Mouse (Mus musculus): ENCODE data around the gene Hist1h2bk.
A peak's percentile ranks its signal among the peaks of the same experiment; 100 is the strongest.
"Not testable (repeated sequence)": the region's sequence is repeated elsewhere in the genome, so short reads cannot be mapped to it uniquely, and the experiment has no call there.

Gene Hist1h2bk

DNA sequence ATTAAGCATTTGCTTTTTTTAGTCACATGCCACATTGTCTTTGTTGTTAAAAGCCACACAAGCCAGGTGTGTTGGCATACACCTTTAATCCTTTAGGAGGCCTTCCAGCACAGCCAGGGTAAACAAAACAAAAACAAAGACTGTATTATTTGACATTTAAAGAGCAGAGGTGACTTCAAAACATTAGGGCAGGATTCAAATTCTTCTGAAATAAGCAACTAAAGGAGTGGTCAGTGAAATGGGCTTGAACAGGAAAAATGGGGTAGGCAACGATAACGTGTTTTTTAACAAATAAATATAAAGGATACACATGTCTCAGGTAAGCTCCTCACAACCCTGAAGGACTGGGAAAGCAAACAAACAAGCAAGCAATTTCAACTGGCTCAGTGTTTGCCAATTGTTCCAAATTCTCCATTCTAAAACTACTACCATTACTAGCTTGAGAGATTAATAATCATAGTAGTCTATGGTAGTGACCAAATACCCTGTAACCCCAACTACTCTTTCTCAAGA lies 4.3 kb downstream of the Hist1h2bk start:
- DNase-seq (ENCODE audit: extremely low spot score, low read depth, low spot score) = no peak

DNA sequence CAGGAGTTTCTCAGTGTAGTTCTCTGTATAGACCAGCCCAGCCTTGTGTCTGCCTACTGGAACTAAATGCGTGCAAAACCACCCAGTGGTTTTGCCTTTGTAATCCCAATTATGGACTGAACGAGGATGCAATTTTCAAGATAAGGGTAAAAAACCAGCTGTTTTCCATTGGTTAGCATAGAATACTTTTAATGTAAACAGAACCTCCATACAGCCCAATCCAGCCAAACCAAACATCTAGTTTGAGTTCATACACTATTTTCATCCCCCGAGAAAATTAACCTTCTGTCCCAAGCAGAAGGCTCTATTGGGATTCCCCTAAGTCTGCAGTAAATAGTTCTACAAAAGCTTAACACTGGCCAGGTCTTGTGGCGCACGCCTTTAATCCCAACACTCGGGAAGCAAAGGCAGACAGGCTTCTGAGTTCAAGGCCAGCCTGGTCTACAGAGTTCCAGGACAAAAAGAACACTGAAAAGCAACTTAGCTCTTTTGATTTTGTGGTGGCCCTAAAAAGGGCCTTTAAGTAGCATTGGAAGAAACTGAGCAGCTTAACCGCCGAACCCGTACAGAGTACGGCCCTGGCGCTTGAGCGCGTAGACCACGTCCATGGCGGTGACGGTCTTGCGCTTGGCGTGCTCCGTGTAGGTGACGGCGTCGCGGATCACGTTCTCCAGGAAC lies 4.9 kb downstream of the Hist1h2bk start:
- no peak for DNase-seq (ENCODE audit: extremely low spot score, low read depth, low spot score)

DNA sequence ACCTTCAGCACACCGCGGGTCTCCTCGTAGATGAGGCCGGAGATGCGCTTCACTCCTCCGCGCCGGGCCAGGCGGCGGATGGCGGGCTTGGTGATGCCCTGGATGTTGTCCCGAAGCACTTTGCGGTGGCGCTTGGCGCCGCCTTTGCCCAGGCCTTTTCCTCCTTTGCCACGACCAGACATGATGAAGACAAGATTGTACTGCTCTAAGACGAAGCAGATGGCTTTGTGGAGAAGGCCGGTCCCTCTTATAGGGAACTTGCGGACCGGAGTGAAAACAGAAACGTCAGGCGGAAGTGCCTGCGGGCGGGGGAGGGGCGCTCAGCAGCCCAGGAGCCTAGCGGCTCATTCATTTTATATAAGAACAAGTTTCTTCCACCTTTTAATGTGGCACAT lies 5.5 kb downstream of the Hist1h2bk start, which contains the start of gene Hist1h4i:
Hist1h4i (minus strand) TSS at position 221 of the 395 bp plus-strand sequence.
- peak; percentile 91 for DNase-seq (ENCODE audit: extremely low spot score, low read depth, low spot score)

- DNase-seq (ENCODE audit: extremely low spot score, low read depth, low spot score) = no peak
Observed at GRCm38 (mm10) chr13:22041651-22042567, 6.2 kb downstream of the Hist1h2bk start.

DNA sequence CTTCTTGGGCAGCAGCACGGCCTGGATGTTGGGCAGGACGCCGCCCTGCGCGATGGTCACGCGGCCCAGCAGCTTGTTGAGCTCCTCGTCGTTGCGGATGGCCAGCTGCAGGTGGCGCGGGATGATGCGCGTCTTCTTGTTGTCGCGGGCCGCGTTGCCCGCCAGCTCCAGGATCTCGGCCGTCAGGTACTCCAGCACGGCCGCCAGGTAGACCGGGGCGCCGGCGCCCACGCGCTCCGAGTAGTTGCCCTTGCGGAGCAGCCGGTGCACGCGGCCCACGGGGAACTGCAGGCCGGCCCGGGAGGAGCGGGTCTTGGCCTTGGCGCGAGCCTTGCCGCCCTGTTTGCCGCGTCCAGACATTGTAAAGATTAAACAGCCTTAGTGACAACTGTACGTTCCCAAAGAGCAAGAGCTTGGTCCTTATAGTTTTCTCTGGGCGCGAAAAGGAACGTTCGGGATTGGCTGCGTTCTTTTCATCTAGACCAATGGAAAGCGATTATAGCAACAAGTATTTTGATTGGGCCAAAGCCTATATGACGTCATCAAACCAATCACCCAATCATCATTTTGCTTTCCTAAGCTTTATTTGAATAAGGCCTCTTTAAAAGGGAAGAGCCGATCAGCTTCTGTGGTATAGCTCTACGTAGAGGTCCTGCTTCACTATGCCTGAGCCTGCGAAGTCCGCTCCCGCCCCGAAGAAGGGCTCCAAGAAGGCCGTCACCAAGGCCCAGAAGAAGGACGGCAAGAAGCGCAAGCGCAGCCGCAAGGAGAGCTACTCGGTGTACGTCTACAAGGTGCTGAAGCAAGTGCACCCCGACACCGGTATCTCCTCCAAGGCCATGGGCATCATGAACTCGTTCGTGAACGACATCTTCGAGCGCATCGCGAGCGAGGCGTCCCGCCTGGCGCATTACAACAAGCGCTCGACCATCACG lies 7.2 kb downstream of the Hist1h2bk start, which contains the start of the genes Hist1h2ag and Hist1h2bj:
Hist1h2ag (minus strand) TSS at position 377 of the 935 bp plus-strand sequence.
Hist1h2bj (plus strand) TSS at position 647 of the 935 bp plus-strand sequence.
- peak; percentile 100 for DNase-seq (ENCODE audit: extremely low spot score, low read depth, low spot score)

- DNase-seq (ENCODE audit: extremely low spot score, low read depth, low spot score) = peak; percentile 86
Observed at GRCm38 (mm10) chr13:22043503-22044431, 8.1 kb downstream of the Hist1h2bk start.

DNA sequence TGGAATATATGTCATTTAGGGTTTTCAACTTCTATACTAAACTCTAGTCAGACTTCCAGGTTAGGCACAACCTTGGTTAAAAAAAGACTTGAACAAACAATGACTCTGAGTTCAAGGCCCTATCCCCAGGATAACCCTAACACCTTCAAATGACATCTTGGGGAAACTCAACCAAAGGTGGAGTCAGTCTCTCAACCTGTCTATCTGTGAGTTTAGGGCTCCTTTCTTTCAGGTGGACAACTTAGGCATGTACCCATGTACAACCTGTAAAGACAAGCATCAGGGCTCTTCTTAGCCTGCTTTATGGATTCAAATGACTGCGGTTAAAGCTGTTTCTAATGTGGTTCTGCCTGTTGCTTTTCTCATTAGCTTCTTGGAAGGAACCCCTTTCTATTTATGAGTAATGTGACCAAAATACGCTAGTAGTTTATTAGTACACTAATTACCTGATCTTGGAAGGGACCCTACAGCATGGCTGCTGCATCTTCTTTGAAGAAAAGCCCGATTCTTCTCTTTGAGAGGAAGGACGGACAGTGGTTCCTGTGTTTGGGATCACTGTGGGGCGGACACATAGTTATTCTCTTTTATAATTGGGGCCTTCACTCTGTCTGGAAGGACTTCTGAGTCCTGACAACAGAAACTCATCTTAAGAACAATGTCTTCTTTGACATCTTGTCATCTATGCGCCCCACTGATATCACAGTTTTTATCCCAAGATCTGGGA lies 8.9 kb downstream of the Hist1h2bk start:
- no peak for DNase-seq (ENCODE audit: extremely low spot score, low read depth, low spot score)

GRCm38 (mm10) chr13:22045311-22045710 lies 9.6 kb downstream of the Hist1h2bk start:
- no peak for DNase-seq (ENCODE audit: extremely low spot score, low read depth, low spot score)

GRCm38 (mm10) chr13:22049041-22049440 lies 13.4 kb downstream of the Hist1h2bk start:
- DNase-seq (ENCODE audit: extremely low spot score, low read depth, low spot score) = no peak

DNA sequence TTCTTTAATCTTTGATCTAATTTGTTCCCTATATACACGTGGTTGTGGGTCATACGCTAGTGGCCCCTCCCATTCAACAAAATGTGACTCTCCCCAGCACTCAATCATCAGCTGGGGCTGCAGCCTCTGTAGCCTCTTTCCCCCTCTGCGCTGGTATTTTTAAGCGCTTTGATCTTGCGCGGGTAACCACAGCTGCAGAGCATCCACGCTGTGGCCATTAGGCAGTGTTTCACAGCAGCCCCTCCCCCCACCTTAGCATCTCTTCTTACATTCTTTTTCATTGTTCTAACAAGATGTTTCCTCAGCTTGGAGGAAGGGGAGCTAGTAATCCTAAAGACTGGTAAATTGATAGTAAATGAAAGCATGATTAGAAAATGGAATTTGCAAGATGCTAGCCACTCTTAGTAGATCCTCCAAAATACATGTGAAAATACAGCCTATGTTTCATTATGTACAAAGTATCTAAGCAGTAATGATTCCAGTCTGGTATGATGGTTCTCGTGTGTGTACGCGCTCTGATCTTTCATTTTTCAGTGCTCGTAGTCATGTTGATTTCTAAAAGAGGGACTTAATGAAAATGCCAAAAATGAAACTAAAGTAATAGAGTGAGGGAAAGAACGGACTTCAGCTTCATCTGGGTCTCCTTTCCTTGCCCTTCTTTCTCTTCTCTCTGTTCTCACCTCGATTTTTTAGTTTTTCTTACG lies 14.2 kb downstream of the Hist1h2bk start:
- DNase-seq (ENCODE audit: extremely low spot score, low read depth, low spot score) = no peak

DNA sequence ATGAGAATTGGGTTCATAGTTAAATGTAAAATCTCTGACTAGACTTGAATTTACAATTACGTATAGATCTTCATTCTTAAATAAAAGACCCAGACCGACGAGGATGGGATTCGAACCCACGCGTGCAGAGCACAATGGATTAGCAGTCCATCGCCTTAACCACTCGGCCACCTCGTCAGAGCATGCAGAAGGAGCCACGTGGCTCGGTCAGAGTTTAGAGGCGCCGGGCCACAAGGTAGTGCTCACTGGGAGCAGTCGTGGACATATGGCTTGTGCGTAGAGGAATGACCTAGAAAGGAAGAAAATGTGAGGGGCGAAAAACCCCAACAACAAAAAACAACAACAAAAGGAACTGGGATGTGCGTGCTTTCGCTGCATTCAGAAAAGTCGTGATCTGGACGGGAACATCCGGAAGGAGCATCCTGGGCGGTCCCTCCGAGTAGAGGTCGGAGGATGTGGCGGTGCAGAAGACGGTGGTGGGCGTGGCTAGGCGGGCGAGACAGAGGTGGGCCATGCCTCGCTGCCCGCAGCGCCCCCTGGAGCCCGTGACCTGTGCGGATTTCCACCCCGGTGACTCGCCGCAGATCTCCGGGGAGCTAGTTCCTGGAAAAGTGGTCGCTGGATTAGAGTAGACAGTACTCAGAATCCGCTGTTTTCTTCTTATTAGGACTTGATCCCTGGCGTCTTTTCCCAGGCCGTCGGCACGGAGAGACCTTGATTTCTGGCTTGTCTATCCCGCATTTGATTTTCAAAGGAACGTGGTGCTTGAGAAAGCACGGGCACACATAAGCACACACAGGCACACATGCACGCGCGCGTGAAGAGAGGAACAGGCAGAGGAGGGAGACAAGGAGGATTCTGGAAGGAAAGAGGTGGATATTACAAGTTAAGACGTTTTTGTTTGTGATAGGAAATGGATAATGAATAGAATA lies 15.2 kb downstream of the Hist1h2bk start:
- DNase-seq (ENCODE audit: extremely low spot score, low read depth, low spot score) = peak; percentile 87

GRCm38 (mm10) chr13:22051523-22051859 lies 15.8 kb downstream of the Hist1h2bk start:
- no peak for DNase-seq (ENCODE audit: extremely low spot score, low read depth, low spot score)

DNA sequence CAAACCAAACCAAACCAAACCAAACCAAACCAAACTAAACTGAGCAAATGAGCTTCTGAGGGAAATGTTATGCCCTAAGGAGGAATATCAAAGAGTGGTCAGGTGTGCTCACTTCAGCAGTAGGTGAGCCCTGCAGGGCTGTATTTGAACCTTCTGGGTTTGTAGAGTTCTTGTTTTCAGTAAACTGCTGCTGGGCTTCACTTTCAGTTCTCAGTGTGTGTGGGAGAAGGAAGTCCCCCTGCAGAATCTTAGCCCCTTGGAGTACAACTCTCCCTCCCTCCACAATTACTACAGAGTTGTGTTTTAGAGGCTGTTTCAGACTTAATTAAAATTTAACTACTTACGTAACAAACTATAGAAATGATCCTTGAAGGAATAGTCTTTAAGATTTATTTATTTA lies 18.1 kb downstream of the Hist1h2bk start:
- DNase-seq (ENCODE audit: extremely low spot score, low read depth, low spot score) = no peak

GRCm38 (mm10) chr13:22061422-22061821 lies 25.8 kb downstream of the Hist1h2bk start:
- DNase-seq (ENCODE audit: extremely low spot score, low read depth, low spot score) = no peak

DNA sequence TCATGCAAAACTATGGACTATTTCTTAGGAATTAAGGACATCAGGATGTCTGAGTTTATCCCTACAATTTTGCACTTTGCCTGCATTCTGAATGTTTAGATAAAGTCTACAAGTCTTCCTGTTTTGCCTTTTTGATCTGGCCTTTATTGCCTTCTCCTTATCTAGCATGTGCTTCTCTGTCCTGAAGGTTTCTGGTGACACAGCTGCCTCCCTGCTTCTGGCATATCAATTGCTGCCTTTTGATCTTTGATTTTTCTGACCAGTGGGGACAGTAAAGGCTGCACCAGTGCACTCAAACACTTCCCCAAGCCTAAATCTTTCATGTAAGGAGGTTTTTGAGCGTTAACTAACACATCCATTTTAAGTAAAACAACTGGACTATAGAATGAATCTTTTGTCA lies 27.8 kb downstream of the Hist1h2bk start:
- no peak for DNase-seq (ENCODE audit: extremely low spot score, low read depth, low spot score)

DNA sequence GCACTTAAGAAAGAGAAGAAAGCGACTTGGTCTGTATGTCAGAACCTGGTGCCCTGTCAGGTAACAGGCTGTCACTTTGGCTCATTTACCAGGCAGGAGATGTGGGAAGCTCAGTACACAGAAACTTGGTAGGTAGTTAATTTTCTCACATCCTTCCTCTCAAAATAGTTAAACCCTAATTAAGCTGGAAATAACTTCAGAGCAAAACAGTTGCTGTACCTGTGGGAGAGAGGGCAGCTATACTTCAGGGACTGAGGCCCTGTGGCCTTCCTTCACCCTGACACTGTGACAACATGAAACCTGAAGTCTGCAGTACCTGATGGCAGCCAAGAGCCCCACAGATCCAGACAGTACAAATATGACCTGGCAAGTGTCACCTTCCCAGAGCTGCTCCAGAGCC lies 48.5 kb downstream of the Hist1h2bk start, which contains the start of gene Vmn1r188:
Vmn1r188 (plus strand) TSS at position 301 of the 400 bp plus-strand sequence.
- not testable (repeated sequence) for DNase-seq (ENCODE audit: extremely low spot score, low read depth, low spot score)
